Mouse (Mus musculus) thymus, postnatal 36 days (tissue): ENCODE data around the gene Osbp.
A peak's percentile ranks its signal among the peaks of the same experiment; 100 is the strongest.

Experiments
- DNase-seq, 2 experiments: peaks; one replicate each; pipeline ENCODE4 v3.0.0; 2022; ENCODE audit warnings: mixed read lengths in 2 of 2

Gene Osbp

DNA sequence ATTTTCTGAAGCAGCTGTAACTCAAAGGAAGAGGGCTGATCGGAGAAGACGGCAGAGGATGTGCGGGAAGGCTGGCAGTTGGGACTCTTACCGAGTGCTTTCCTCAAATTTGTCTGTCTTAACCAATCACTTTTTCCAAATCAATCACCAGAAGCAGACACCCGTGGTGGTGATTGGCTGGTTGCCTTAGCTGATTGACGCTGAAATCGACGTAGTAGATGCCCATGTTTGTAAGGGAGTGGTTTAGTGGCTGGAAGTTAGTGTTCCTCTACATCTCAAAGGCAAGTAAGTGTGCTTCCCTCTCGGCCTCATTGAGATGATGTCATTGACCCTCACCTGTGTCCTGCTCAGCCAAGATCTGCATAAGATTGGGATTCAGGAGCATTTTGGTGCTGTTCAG lies 26.3 kb downstream of the Osbp start:
- no peak for DNase-seq

DNA sequence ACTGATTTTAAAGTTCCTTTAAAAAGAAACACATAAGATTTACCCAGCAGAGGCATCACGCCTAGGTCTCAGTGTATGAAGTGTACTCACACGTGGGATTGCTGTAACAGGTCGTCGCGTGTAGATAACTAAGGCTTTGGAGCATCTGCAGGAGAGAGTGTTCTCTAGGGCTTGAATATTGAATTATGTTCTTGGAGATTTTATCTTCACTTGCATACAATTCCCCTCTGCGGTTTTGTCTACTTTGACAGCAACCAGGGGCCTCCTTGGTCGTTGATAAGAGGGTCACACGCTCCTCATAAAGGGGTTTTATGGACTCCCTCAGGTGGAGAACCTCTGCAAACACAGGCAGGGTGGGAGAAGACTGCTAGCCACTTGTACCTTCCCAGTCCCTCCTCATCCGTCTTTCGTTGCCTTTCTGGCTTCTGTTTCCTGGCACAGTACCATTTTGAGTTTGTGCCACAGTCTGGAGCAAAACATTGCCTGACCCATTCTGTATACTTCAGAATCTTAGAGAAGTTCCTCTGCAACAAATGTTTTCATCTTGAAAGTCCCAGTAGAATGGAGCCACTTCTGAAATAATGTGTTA lies 26.8 kb downstream of the Osbp start:
- DNase-seq = no peak

DNA sequence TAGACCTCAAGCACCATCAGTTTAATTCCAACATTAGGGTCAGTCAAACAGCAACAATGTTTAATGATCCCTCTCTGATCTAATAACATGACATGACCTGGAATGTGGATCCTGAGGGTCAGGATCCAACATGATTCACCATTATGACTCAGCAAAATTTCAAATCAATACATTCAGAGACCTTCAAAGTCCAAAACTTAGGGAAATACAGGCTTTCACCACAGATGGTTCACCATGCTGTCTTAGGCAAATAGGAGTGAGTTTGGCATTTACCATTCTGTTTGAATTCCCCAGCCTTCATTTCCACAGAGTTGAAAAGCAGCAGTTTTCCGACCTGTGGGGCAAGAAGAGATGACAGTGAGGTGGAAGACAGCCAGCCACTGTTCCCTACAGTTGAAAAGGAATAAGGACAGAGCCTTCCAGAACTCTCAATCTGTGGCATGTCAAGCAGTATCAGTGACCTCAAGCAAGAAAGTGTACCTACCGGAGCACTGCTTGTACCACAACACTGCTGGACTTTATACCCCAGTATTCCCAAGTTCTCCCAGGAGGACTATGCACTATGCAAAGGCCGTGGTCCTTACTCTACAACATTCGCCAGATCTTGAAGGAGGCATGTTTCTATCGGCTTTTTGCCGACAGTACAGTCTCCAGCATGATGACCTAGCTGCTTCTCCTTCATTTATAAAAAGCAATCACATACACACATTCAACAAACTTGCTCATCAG lies 29.1 kb downstream of the Osbp start:
- DNase-seq = no peak

DNA sequence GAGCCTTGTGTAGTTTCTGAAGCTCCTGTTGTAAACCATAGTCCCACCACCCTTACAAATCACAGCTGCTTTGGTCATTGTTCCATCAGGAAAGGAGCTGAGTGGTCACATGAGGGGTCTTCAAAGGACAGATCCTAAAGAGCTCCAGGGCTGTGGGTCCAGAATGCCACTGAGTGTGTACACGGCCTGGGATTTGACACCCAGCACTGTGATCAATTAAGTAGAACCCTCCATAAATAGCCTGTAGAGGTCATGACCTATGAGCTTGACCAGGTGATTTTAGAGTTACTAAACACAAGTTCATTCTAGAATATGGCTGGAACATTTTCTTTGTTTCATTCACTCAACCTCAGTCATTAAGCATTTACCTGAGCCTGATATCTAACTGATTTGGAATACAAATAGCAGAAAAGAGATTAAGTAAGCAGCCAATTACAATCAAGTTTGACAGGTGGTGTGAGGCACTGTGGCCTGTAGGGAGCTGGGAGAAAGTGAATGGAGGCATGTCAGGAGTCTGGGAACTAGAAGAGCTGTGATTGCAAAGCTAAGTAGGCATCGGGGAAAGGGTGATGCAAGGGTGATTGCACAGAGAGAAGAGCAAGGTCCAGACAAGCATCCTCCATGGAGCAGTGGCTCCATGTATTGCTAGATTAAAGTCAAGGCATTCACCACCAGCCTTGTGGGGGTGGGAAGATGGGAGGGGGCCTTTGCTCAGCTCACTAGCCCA lies 30.1 kb downstream of the Osbp start:
- no peak for DNase-seq

DNA sequence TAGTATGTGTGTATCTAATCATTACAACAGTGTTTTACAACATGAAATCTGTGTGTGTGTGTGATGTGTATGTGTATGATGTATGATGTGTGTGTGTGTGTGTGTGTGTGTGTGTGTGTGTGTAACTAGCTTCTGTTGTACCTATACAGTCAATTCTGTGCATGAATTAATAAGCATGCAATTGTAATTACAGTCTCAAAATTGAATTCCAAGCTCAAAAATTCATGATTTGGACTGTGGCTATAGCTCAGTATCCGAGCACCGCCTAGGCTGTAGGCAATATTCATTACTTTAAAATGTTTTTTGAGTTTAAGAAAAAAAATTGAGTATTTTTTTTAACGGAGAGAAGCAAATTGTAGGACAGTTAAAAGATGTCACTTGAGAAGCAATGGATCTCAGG lies 35.9 kb downstream of the Osbp start:
- DNase-seq = no peak

DNA sequence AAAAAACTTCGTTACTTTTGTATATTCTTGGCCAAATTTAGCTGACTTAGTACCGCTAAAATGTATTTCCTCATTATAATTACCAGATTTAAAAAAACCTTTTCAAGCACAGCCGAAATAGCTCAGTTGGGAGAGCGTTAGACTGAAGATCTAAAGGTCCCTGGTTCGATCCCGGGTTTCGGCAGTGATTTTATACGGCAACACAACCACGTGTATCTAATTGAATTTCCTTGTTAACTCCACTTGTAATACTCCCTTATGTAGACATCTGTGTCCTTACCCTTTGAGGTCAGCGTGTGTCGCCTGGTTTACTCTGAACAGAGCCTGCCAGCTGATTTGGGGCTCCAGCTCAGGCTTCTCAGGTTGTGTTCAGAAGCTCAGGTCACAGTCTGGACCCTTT lies 36.4 kb downstream of the Osbp start:
- peak; percentile 73 to 74 for DNase-seq

DNA sequence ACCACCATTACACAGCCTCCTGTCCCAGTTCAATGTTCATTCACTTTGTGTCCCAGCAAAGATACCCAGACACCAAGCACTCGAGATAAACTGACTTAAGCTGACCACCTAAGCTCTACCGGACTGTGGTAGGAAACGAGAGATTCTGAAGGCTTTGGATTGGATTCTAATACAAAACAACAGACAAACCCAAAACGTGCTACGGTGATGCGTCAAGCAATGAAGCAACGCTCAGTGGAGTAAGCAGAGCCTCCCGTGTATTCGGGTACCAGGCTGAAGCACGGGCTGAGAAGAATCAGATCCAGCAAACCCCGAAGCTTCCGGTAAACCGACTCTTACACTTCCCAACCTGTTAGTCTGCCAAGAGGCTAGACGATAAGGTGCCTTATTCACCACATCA lies 37.0 kb downstream of the Osbp start:
- no peak for DNase-seq

DNA sequence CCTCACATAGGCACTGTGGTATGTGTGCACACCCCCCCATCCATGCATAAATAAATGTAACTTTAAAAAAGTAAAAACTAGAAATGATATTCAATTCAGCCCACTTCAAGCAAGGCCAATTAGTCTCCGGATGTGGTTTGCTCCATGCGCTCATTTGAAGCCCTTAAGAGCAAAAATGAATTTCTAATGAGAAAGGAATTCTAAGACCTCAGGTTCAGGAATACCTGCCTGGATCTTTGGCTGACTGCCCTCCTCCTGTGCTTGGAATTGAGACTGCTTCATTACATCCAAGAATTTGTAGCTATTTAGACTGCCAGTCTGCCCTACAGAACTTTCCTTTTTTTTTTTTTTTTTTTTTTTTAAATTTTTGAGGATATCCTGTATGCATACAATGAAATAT lies 37.8 kb downstream of the Osbp start:
- DNase-seq = no peak

DNA sequence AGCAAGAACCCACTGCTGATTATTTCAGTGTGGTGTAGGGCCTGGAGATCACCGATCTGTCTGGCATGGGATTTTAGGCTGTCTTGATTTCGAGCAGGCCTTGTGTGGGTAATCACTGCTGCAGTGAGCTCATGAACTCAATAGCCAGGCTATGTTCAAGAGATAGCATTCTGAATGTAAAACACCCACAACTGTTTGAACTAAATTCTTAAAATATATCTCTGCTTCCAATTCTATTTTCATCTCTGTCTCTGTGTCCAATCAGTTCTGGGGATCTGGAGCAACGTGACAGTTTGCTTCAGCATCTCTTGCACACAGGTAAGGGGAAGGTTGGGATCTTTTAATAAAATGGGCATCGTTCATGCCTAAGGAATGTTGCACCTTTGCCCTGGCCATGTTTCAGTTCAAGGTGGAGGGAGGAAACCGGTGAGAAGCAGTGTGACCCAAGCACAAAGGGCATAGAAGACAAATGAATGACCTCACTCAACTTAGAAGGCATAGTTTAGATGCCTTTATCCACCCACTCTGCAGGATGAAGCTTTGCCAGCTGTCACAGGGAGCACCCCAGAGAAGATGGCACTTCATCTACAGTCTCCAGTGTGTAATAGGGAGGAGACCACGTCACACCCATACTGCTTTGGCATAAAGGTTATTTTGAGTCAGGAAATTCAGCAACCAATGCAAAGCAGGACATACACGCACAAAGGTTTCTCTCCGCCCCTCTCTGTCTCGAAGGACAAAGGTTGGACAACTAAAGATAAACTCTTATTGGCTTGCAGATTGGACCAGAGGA lies 38.7 kb downstream of the Osbp start:
- no peak for DNase-seq

DNA sequence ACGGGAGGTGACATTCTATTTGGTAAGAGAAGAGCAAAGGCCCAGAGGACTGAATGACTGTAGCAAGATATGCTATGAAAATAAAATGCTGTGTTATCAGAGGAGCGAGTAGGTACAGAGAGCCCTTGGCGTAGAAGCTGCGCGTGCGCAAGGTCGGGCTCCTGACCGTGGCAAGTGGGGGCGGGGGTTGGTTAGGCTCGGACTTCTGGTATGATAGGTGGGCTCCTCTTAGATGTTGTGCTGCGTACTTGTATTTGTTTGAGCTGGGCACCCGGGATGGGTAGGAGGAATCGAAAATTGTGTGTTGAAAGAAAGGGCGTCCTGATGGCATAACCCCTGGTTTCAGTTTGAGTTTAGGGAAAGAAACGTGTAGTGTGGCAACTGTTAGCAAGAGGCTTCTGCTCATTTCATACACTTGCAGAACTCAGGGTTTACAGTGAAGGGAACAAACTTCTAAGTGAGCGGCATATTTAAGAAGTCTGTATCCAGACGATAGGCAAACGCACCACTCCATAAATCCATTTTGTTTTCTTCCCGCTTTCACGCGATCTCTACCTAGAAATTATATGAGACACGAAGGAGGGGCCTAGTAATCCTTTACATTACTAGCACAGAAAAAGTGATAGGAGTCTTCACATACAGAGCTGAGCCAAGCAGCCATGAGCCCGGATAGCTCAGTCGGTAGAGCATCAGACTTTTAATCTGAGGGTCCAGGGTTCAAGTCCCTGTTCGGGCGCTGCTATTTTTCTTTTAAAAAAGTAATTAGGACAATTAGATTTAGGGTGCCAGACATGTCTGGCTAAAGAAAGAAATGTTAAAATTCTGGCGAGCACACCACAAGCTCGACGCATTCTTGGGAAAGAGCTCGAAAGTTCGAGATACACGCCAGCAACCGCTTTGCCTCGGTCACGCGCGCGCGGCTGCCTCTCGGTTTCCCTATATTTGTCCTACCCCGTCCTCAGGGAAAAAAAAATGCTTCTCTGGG lies 39.9 kb downstream of the Osbp start:
- peak; percentile 80 to 81 for DNase-seq

DNA sequence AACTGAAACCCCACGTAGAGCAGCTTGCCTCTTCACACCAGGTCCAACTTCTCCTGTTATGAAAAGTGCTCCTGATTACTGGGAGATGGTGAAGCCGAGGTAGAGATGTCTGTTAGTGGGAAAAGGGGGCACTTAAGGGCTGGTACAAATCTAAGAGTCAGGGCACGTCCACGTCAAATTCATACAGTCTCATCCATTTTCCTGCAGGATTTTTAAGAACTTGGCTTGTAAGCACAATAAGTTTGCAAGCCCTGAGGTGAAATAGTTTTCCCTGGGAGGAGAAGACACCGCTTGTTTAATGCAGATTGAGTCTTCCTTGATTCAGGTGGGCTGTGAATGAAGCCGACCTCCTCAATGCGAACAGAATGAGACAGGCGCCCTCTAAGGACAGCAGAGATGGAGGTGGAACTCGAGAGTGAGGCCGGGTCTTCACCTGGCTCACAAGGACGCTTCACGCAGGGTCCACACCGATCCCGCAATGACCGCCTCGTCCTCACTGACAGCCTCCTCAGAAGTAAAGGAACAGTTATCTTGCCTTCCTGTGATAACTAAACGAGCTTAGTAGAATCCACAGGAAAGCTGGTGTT lies 40.7 kb downstream of the Osbp start:
- peak; percentile 60 for DNase-seq

DNA sequence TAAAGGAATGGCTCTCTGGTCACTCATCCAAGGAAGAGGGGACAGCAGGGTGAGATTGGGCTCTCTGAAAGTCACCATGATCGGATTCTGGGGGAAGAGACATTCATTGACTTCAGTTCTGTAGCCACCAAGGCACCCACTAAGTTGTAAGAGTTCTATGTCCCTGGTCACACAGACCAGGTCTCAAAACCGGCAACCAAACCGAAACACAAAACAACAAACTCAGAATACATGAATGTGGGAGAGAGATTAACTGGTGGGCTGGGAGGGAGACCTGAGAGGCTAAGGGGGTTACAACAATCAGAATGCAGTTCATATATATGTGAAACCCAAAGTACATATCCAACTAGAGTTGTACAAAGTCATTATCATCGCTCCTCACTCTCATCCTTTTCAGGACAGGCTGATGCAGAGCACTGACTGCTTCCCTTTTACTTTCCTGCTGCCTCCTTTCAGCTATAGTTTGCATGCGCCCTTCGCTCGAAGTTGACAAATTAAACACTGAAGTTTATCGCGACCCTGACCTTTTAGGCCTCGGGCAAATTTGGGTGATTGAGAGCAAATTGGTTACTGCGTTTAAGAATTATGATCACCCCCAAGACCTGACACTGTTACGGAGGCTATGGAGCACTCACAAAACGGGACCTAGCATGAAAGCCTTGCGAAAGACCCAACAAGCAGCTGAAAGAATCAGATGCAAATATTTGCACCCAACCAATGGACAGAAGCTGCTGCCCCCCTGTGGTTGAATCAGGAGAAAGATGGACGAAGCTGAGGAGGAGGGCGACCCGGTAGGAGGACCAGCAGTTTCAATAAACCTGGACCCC lies 41.6 kb downstream of the Osbp start:
- DNase-seq = peak; percentile 24 to 27

DNA sequence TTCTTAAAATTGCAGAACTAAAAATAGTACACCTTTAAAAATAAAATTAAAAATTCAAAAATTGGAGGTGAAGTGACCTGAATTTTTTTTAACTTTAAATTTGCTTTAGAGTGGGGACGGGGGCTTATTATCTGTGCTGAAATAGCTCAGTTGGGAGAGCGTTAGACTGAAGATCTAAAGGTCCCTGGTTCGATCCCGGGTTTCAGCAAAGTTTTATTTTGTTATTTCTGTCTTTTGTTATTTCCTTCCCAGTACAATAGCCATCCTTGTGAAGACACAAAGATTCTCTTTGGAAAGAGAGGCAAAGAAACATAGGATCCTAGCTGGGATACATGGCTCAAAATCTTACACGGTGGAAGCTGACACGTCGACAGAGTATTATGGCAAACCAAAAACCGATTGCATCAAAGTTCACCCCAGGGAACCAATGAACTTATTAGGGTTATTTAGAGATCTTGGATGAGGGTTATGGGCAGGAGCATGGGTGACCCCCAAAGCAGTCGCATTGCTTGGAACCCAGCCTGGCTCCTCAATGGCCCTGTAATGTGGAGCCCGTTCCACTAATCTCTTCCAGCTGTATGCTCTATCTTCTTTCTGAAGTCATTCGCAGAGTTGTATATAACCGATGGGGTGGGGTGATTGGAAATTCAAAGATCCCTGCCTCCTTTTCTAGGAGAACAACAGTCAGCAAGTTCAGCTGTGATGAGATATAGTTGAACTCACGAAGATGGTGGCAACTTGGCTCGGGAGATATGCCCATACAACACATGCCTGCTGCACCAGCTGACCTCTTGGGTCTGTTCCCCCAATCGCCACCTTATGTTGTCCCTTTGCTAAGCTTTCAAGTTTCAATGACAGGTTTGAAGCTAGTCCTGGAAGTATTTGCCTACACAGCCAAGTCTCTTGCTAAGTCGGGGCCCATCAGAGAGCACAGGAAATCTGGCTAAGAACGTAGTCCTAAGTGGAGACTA lies 43.0 kb downstream of the Osbp start:
- DNase-seq = no peak

DNA sequence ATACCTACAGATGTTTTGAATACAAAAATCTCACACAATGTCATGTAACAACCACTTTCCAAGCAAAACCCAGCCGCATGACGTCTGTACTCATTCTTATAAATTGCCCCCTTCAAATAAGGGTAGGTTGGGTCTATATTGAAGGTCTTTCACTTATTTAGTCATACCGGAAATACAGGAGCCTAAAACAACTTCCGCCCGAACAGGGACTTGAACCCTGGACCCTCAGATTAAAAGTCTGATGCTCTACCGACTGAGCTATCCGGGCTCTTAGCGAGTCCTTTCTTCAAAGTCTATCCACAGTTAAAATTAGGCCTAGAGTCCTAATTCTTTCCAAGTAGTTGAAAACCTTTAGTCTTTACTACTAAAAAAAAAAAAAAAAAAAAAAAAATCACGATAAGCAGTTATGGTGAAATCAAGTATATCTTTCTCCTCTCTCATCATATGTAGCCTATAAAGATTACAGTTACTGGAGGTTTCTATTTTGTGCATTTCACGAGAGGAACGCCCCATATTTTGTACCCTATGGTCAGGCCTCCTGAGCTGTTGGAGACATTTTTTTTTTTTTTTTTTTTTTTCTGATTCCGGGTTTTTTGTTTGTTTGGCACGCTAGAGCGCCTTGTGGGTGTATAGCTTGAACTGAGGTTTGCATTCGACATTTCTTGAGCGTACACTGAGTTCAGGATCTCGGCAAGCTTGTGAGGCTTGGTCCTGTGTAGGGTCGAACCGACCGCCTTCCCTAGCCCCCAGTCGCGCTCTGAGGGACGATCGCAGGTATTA lies 44.0 kb downstream of the Osbp start:
- DNase-seq = peak; percentile 78

DNA sequence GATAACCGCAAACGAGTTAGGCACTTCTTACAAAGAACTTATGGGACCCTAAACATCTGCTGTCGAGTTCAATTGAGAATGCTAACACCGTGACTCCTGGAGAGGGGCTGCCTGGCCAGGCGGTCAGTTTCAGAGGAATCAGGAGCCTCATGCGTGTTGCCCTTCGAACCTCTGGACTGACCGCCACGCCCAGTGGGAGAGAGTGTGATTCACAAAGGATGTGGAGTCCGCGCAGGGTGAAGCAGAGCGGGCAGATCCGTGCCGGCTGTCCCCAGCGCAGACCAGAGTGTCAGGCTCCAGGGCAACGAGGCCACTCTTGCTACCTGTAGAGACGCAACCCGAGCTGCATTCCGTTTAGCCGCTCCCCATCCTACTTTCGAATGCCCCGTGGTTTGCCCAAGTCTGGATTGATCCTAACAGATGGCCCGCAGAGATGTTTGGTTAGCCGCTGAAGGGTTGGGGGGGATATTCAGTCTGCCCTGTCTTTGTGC lies 44.6 kb downstream of the Osbp start:
- DNase-seq = peak; percentile 51 to 58

DNA sequence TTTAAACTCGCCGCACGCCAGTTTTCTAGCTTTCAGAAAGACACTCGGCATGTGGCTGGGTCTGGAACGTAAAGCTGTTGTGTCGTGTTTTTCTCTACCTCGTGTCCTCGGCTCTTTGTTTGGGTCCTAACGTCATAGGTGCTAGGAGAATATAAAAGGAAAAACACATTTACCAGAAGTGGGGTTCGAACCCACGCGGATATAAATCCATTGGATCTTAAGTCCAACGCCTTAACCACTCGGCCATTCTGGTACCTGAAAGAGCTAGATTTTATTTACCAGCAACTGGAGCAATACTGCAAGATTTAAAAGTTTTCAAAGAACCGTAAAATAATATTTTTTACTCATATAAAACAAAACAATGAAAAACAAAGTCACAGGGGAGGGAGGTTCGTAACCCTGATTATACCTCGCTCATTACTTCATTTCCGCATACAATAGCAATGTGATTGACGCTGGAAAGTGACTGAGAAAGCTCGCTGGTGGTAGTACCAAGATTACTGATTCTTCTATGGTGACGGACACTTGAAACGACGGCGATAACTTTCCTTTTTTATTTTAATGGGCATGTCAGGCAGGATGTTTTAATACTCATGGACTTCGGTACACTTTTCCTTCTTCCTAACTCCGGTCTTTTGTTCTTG lies 45.3 kb downstream of the Osbp start:
- DNase-seq = peak; percentile 66 to 75

DNA sequence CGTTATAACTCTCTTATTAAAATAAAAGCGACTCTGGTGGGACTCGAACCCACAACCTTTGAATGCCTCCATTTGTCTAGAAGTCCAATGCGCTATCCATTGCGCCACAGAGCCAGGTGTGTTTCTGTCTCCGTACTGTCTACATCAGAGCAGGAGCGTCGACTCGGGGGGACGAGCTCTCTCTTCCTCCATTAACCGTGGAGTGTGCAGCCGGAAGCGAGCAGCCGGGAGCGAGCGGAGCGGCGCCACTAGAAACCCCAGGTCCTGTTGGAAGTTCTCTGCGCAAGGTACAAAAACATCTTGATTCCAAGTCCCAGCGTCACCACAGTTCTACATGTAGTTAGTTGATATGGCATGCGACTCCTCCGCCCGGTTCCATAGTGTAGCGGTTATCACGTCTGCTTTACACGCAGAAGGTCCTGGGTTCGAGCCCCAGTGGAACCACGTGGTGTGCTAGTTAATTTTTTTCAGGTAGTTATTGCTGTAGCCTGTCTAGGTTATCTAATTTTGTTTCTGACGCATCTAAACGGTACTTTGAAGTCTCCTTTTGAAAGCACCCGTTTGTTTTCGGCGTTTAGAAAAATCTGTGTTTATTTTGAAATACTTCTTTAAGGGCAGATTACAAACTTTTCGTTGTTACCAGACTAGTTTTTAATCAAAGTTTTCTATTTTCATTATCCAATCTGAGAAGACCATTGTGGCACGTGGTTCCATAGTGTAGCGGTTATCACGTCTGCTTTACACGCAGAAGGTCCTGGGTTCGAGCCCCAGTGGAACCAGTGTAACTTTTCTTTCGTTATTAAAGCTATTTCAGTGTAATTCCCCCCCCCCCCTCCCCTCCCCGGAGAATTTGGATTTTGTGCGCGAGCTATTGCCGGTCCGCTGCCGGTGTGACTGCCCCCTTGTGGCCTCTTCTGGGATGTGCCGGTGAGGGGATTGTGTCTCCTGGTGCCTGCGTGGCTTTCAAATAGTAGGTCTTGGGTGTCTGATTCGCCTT lies 46.1 kb downstream of the Osbp start:
- peak; percentile 84 for DNase-seq
